ENCODE assay signal across 8 mouse cellular contexts in the genomic region with DNA sequence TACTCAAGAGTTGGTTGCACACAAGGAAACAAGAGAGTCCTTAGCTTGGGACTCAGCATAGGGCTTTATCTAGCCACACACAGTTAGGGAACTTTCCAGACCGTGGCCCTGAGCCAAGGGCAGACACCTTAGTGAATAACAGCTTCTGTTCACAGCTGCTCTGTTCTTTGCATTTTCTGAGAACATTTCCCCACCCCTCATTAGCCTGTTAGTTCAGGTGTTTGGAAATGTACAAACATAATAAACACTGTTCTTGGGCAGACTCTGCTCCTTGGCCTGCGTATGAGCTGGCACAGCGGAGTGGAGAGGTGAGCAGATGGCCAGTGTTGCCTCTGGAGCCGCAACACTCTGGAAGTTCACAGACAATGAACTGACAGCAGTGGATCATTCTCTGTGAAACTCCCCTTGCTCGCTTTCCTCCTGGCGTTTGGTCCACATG.
DNase-seq lines count a peak whose midpoint lies in the region; TF ChIP-seq lines count a peak whose summit lies in the region.

No protein-coding gene starts in this region.

- no peaks in the 10 kb centered on the region for H3K4me1 ChIP-seq in kidney, adult 2 months (ENCODE audit: control insufficient read depth, insufficient read depth, low read length)
- H3K4me1 ChIP-seq in thymus, adult 2 months (replicated peaks; ENCODE audit: control insufficient read depth, insufficient read depth, low read length): no peaks in the 10 kb centered on the region

- TF ChIP-seq CTCF in kidney, adult 2 months (conservative IDR thresholded peaks at IDR 0.05; ENCODE audit: insufficient read depth, insufficient read length, low read depth, low read length): no peak
- TF ChIP-seq CTCF in thymus, adult 2 months (IDR thresholded peaks at IDR 0.05; ENCODE audit: borderline replicate concordance, control insufficient read depth, extremely low read depth, insufficient read depth, low read length, poor library complexity): no peak

- no peaks in the 10 kb centered on the region for H3K27me3 ChIP-seq in kidney, adult 2 months (replicated peaks; ENCODE audit: control insufficient read depth, insufficient read depth, low read length)
- no peaks in the 10 kb centered on the region for H3K27me3 ChIP-seq in thymus, adult 2 months (ENCODE audit: control insufficient read depth, insufficient read depth, low read length)

- intact Hi-C loops in heart, postnatal 14 days (cut with DNase I): no loop called here

- no peak for TF ChIP-seq POLR2A in kidney, adult 2 months (IDR thresholded peaks at IDR 0.05; ENCODE audit: low read depth, low read length)
- no peak for TF ChIP-seq POLR2A in thymus, adult 2 months (IDR thresholded peaks at IDR 0.05; ENCODE audit: control insufficient read depth, extremely low read depth, insufficient read depth, low read length, poor library complexity)

- no peak overlapping the region for H3K27ac ChIP-seq in kidney, adult 2 months (ENCODE audit: insufficient read depth, low read depth, low read length)
- H3K27ac ChIP-seq in thymus, adult 2 months (ENCODE audit: control insufficient read depth, insufficient read depth, low read length): no peak overlapping the region

- H3K36me3 ChIP-seq in kidney, adult 2 months (ENCODE audit: control insufficient read depth, insufficient read depth, low read length): no peaks in the 10 kb centered on the region; the same call in 1 of the 2 replicates
- H3K36me3 ChIP-seq in thymus, adult 2 months (ENCODE audit: control insufficient read depth, insufficient read depth, low read length): no peaks in the 10 kb centered on the region

- H3K4me3 ChIP-seq in kidney, adult 2 months (ENCODE audit: insufficient read depth, low read depth, low read length): no peak overlapping the region
- H3K4me3 ChIP-seq in thymus, adult 2 months (ENCODE audit: control insufficient read depth, insufficient read depth, low read length): no peak overlapping the region

- 69% methylated on average over 6 of the region's 6 CpGs for WGBS in kidney, adult 2 months
- WGBS in thymus, adult 2 months: 90% methylated on average over 6 of the region's 6 CpGs

- peak; percentile 35 for DNase-seq in kidney, postnatal 14 days
- DNase-seq in kidney, adult 2 months: no peak
- peak; percentile 31 for DNase-seq in cerebellum, adult 9-10 months
- DNase-seq in heart, postnatal 14 days: peak; percentile 49 to 51
- DNase-seq in lung, postnatal 4 days: peak; percentile 38 to 44
- no peak for DNase-seq in thymus, adult 2 months
- no peak for DNase-seq in adrenal gland, adult 2 months
- DNase-seq in thymus, postnatal 4 days: no peak

Comparison
In these comparisons a context has a peak if more than half of its experiments do, and no peak if none do; other contexts are left out.
1. DNase-seq: peak in kidney, postnatal 14 days (single experiment), cerebellum, adult 9-10 months (single experiment), heart, postnatal 14 days (2 of 2) and lung, postnatal 4 days (2 of 2); none in kidney, adult 2 months (single experiment), thymus, adult 2 months (single experiment), adrenal gland, adult 2 months (single experiment) and thymus, postnatal 4 days (single experiment).